Mouse (Mus musculus) embryonic facial prominence, embryonic 11.5 days (tissue): ENCODE measurements around the gene Boc. TPM values are rescaled to one million over a fixed set of nuclear protein-coding genes. Genes with fewer than 3 reads are reported as not detected.

ENCODE experiments used
- ATAC-seq: fragments of 200-750 bp; cut with Nextera tagmentation; replicated peaks from 2 replicates; pipeline ENCODE4 v1.8.0; 2017; ENCODE audit warnings: low read depth; ENCODE audit not compliant: insufficient number of reproducible peaks, low FRiP score, low TSS enrichment
- DNase-seq: peaks from one replicate; pipeline ENCODE4 v3.0.0-alpha.2; 2015; ENCODE audit warnings: low spot score
- H3K27ac ChIP-seq: fragments of 300-500 bp; sonication (generic); replicated peaks from 2 replicates; pipeline ENCODE4 v1.5.1; 2014; ENCODE audit warnings: mild to moderate bottlenecking, low read depth, low read length, control low read depth
- H3K27me3 ChIP-seq: fragments of 300-500 bp; sonication (generic); 2 replicates; pipeline ENCODE4 v1.6.1; 2014; ENCODE audit warnings: mild to moderate bottlenecking, low read length, moderate library complexity, mixed read lengths; ENCODE audit not compliant: control insufficient read depth, insufficient read depth
- H3K36me3 ChIP-seq: fragments of 300-500 bp; sonication (generic); replicated peaks from 2 replicates; pipeline ENCODE4 v1.6.1; 2014; ENCODE audit warnings: low read depth, mild to moderate bottlenecking, low read length, moderate library complexity, mixed read lengths; ENCODE audit not compliant: control insufficient read depth, insufficient read depth
- H3K4me1 ChIP-seq: fragments of 300-500 bp; sonication (generic); 2 replicates; pipeline ENCODE4 v1.6.1; 2014; ENCODE audit warnings: low read length, mixed read lengths; ENCODE audit not compliant: control insufficient read depth, insufficient read depth
- H3K4me2 ChIP-seq: fragments of 300-500 bp; sonication (generic); 2 replicates; pipeline ENCODE4 v1.6.1; 2014; ENCODE audit warnings: low read depth, mild to moderate bottlenecking, control low read depth, low read length, moderate library complexity
- H3K4me3 ChIP-seq: fragments of 300-500 bp; sonication (generic); 2 replicates; pipeline ENCODE4 v1.5.1; 2014; ENCODE audit warnings: low read depth, low read length, control low read depth
- H3K9ac ChIP-seq: fragments of 300-500 bp; sonication (generic); replicated peaks from 2 replicates; pipeline ENCODE4 v1.6.1; 2014; ENCODE audit warnings: mild to moderate bottlenecking, control low read depth, low read length
- H3K9me3 ChIP-seq: fragments of 300-500 bp; sonication (generic); replicated peaks from 2 replicates; pipeline ENCODE4 v1.6.1; 2016; ENCODE audit warnings: mild to moderate bottlenecking, low read length, inconsistent platforms, mixed read lengths; ENCODE audit not compliant: control insufficient read depth
- WGBS: fragments of 180-500 bp; shearing (Covaris S2); extraction: QIAGEN DNeasy Blood & Tissue Kit; methylation state at CpG from one replicate; pipeline ENCODE4 v1.1.7; 2014; 5-methylcytosine and 5-hydroxymethylcytosine counted together
- polyA plus RNA-seq: library from polyadenylated mRNA; unstranded; fragments of >200 nt; fragmentation: Nextera tagmentation; extraction: Ambion mirVana; gene quantifications from 2 replicates; pipeline ENCODE4 v1.2.1, GENCODE M21; 2014

The Boc gene
- polyA plus RNA-seq, 1 experiment from 2014 or later = 19.5 TPM

GRCm38 (mm10) chr16:44530829-44531228, 27.9 kb downstream of the Boc start:
- peaks cover 2% of the 10 kb centered on the region for H3K4me1 ChIP-seq
- WGBS = 1% methylated on average over 7 of the region's 7 CpGs

DNA sequence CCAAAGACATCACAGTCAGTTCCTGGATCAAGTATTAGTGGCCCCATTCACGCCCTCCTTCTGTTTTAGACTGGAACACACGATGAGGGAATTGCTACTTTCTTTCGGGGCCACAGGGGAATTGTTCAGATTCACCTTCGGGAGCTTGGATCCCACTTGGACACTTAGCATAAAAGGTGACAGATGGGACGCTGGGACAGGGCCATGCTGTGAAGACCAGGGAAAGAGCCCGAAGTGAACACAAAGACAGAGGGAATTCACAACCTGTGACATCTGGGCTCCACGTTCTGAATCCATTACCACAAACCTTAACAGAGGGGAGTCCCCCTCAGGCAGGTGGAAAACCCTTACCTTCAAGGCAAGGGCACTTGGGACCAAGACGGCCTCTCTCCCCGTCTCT, 28.5 kb downstream of the Boc start:
- ATAC-seq (no peak), DNase-seq (no peak)
- Histone ChIP-seq H3K27ac (peak overlapping the region; percentile 76; the same call in 1 of the 2 replicates), H3K4me3 (no peak overlapping the region), H3K36me3 (no peaks in the 10 kb centered on the region; the same call in 1 of the 2 replicates), H3K4me2 (peak overlapping the region; percentile 40), H3K9ac (peak overlapping the region; percentile 28; the same call in 1 of the 2 replicates), H3K27me3 (no peaks in the 10 kb centered on the region), H3K4me1 (peaks cover 2% of the 10 kb centered on the region), H3K9me3 (no peaks in the 10 kb centered on the region)
- 11% methylated on average over 9 of the region's 9 CpGs for WGBS

More at GRCm38 (mm10) chr16:44530829-44531228, 27.9 kb downstream of the Boc start:
- Histone ChIP-seq H3K4me2 (peak overlapping the region; percentile 40), H3K4me3 (peak overlapping the region; percentile 6; the same call in 1 of the 2 replicates), H3K27me3 (no peaks in the 10 kb centered on the region), H3K27ac (peak overlapping the region; percentile 76), H3K9ac (peak overlapping the region; percentile 28; the same call in 1 of the 2 replicates), H3K9me3 (no peaks in the 10 kb centered on the region), H3K36me3 (no peaks in the 10 kb centered on the region; the same call in 1 of the 2 replicates)
- ATAC-seq (peak; percentile 95), DNase-seq (peak; percentile 95)

DNA sequence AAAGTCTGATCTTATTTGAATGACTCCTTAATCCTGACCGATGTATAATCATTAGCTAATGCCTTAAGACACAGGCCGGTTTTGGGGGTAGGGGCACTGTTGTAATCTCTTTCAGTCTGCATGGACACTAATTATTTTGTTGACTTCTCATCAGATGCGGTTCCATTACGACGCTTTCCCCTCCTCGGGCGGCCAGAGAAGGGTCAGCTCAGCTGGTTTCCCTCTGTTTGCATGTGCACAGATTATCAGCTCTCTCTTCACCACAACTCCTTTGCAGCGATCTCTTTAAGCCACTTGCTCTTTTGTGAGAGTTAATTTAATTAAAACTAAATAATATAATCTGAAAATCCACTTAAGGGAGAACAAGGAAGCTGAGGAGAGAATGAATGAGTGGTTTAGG, 29.0 kb downstream of the Boc start:
- Histone ChIP-seq H3K36me3 (no peaks in the 10 kb centered on the region; the same call in 1 of the 2 replicates), H3K27me3 (no peaks in the 10 kb centered on the region), H3K4me3 (no peak overlapping the region), H3K27ac (no peak overlapping the region), H3K9ac (no peak overlapping the region), H3K4me2 (no peak overlapping the region), H3K9me3 (no peaks in the 10 kb centered on the region), H3K4me1 (peaks cover 2% of the 10 kb centered on the region)
- no peak for ATAC-seq
- DNase-seq = no peak
- 35% methylated on average over 8 of the region's 8 CpGs for WGBS

- Histone ChIP-seq H3K4me2 (no peak overlapping the region), H3K9me3 (no peaks in the 10 kb centered on the region), H3K4me1 (peaks cover 2% of the 10 kb centered on the region), H3K27me3 (no peaks in the 10 kb centered on the region), H3K27ac (no peak overlapping the region), H3K9ac (no peak overlapping the region), H3K4me3 (no peak overlapping the region), H3K36me3 (no peaks in the 10 kb centered on the region; the same call in 1 of the 2 replicates)
- ATAC-seq (no peak), DNase-seq (no peak)
- WGBS = 94% methylated on average over 7 of the region's 7 CpGs
These were observed 29.7 kb downstream of the Boc start for GRCm38 (mm10) chr16:44528955-44529354.

- DNase-seq (no peak), ATAC-seq (no peak)
- H3K27ac ChIP-seq = no peak overlapping the region
- no peaks in the 10 kb centered on the region for H3K27me3 ChIP-seq
- H3K4me3 ChIP-seq = no peak overlapping the region
- no peaks in the 10 kb centered on the region; the same call in 1 of the 2 replicates for H3K36me3 ChIP-seq
- H3K4me1 ChIP-seq = peaks cover 2% of the 10 kb centered on the region
- no peak overlapping the region for H3K4me2 ChIP-seq
- 51% methylated on average over 11 of the region's 11 CpGs for WGBS
- no peak overlapping the region for H3K9ac ChIP-seq
- no peaks in the 10 kb centered on the region for H3K9me3 ChIP-seq
These were observed 31.3 kb downstream of the Boc start for GRCm38 (mm10) chr16:44527218-44527905.

DNA sequence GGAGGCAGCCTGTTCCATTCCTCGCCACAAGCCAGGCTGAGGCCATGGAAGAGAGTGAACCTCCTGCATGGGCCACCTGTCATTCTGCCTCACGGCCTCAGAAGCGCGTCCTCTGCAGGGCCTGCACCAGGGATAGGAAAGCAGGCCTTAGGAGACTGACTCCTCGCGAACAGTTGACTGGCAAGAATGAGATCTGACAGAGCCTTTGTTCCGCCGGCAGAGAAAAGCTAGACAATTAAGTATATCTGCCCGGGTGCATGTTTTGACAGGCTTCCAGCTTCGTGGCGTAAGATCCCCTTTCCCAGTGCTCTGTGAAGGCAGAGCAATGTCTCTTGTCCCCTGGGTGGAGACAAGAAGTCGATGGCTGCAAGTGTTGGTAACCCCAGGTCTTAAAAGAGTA, 32.0 kb downstream of the Boc start:
- H3K9me3 ChIP-seq = no peaks in the 10 kb centered on the region
- 0 out of 2 replicates have a peak overlapping the region, but pooled peaks have one; percentile 22 for H3K9ac ChIP-seq
- WGBS = 18% methylated on average over 12 of the region's 12 CpGs
- no peak overlapping the region for H3K4me3 ChIP-seq
- DNase-seq (peak; percentile 49), ATAC-seq (no peak)
- peak overlapping the region; percentile 35 for H3K27ac ChIP-seq
- peaks cover 2% of the 10 kb centered on the region for H3K4me1 ChIP-seq
- H3K36me3 ChIP-seq = no peaks in the 10 kb centered on the region
- no peak overlapping the region for H3K4me2 ChIP-seq
- no peaks in the 10 kb centered on the region for H3K27me3 ChIP-seq

- Histone ChIP-seq H3K4me2 (no peak overlapping the region), H3K36me3 (no peaks in the 10 kb centered on the region), H3K9me3 (no peaks in the 10 kb centered on the region), H3K4me1 (peaks cover 2% of the 10 kb centered on the region; the same call in 1 of the 2 replicates), H3K4me3 (no peak overlapping the region), H3K9ac (no peak overlapping the region), H3K27ac (no peak overlapping the region), H3K27me3 (no peaks in the 10 kb centered on the region)
- WGBS = 88% methylated on average over 1 of the region's 1 CpGs
- DNase-seq = no peak
- ATAC-seq = no peak
These were observed 32.7 kb downstream of the Boc start for GRCm38 (mm10) chr16:44526044-44526443.

GRCm38 (mm10) chr16:44523595-44523994, 35.1 kb downstream of the Boc start:
- Histone ChIP-seq H3K4me1 (peaks cover 2% of the 10 kb centered on the region; the same call in 1 of the 2 replicates), H3K27me3 (no peaks in the 10 kb centered on the region), H3K4me3 (no peak overlapping the region), H3K9me3 (no peaks in the 10 kb centered on the region), H3K27ac (no peak overlapping the region), H3K36me3 (peaks cover 6% of the 10 kb centered on the region), H3K4me2 (no peak overlapping the region), H3K9ac (no peak overlapping the region)
- ATAC-seq (no peak), DNase-seq (no peak)
- WGBS = 82% methylated on average over 7 of the region's 7 CpGs
